Mouse (Mus musculus) gastrocnemius, postnatal 10 days (tissue): Measurements from ENCODE around the gene Cep131. TPM values are rescaled to one million over a fixed set of nuclear protein-coding genes. Genes with fewer than 3 reads are reported as not detected.

Experiments
- DNase-seq: peaks from one replicate; pipeline ENCODE4 v3.0.0; 2021; ENCODE audit warnings: mixed read lengths
- microRNA-seq, 2 experiments: library from miRNA; unstranded; fragments of <30 nt; microRNA quantifications; one replicate each; pipeline ENCODE4 v1.2.0; 2021
- total RNA-seq, 2 experiments: library from RNA; stranded (reverse); gene quantifications; 2 replicates each; pipeline ENCODE4 v1.2.3; 2021

Gene Cep131
- total RNA-seq, 2 experiments from 2014 or later, result 9.9 to 11.4 TPM

DNA sequence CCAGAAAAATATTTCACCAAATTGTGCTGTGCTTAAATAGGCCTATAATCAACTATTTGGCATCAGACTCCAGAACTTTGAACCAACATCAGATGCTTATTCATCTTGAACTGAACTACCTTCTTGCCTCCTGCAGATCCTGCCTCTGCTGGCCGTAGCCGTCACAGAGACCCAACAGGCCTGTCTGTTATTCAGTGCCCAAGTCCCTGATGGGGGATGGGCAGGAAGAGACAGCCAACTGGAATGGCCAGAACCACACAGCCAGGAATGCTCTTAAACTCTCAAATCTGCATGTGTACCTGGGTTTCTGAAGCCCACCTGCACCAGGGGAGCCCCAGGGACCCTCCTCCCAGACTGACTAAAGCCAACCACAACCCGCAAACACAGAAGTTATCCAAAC lies 59.7 kb downstream of the Cep131 start:
- no peak for DNase-seq

DNA sequence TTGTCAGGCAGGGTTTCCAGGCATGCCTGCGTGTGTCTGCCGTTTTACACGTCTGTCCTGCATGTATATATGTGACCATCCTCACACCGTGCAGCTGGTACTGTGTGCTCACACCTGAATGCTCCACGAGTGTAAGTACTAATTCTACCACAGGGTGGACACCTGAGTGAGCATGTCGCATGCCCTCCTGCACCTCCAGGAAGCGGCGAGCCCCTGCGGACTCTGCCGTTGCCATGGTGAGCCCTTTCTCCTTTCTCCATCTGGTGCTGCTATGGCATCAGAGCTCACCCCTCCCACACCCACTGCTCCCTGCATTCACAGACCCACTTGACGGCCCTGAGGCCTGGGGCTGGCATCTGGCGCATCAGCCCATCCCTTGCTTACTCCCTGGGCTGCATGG lies 63.8 kb downstream of the Cep131 start:
- no peak for DNase-seq

DNA sequence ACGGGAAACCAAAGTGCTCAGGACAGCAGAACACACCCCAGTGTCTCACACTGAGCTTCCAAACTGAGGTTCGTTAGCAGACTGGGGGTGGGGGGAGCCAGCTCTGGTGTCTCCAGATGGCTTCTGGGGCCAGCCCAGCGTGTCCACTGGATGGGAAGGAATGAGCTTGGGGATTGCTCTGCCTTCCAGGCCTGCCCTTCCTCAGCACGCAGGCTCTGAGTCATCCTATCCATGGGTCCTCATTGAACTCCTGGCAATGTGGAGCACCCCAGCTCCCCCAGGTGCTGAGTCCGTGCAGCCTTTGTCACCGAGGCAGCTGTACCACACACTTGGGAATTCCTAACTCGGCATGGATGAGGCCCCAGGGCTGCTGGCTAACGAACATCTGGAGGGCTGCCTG lies 64.4 kb downstream of the Cep131 start:
- no peak for DNase-seq

DNA sequence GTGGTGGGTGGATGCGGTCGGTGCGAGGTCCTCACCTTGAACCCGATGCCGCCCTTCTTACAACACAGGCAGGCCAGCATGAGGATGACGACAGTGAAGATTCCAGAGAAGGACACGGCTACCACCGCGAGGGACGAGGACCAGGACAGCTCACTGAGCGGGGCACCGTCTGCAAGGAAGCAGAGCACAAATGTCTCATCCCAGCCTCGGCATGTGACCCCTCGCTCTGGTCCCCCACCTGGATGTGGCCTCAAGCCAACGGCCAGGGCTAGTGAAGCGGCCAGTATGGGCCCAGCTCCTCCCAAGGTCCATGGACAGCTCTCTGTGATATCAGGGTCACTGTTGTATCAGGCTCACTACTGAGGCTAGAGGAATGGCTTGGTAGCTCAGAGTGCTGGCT lies 65.3 kb downstream of the Cep131 start:
- no peak for DNase-seq

DNA sequence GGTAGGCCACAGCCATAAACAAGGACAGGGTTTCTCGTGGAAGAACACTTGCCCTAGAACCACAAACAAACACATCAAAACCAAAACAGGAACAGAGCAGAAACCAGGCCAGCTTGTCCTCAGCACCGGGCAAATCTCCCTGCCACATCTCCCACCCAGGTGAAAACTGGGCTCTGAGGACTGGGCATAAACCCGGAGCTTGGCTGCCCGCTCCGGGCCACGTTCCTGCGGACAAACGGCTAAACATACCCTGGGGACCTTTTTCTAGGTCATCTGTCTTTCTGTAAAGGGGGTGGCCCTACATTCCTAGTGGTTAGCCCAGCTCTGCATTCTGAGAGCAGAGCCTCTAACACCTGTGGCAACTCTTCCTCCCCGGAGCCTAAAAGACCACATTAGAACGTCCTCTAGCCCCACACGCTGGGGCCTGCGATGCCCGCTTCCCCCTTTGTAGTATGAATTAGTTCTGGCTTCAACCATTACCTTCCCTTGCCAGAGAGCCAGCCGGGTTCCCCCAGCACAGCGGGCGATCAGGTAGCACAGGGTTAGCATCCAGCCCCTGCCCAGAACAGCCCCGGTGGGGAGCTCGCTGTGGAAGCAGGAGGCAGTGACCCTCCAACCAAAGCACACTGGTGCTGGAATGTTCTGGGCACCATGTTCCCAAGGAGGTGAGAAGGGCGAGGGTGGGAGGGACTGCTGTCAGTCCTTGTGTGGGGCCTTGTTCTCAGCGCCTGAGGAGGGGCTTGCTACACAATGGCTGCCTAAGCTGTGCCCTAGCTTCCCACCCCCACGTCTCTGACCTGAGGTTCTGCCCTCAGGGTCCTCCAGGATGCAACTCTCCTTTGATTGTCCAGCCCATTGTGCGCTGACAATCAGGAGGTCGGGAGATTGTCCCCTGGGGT lies 66.8 kb downstream of the Cep131 start:
- no peak for DNase-seq

DNA sequence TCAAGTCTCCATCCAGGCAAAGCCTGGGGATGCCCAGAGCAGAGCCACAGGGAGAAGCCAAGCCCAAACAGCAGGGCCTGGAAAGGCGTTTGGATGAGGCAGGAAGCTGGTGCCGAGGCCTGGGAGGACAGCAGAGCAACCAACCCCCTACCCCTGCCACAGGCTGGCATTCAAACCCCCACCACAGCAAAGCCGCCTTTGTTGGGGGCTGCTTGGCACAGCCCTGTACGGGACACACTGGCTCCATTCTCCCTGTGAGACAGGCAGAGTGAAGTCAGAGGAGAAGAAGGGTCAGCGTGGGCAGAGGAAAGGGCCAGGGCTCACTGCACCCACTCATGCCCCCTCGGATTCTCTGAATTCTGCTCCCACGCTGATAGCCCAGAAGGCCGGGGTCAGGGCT lies 69.6 kb downstream of the Cep131 start:
- no peak for DNase-seq

DNA sequence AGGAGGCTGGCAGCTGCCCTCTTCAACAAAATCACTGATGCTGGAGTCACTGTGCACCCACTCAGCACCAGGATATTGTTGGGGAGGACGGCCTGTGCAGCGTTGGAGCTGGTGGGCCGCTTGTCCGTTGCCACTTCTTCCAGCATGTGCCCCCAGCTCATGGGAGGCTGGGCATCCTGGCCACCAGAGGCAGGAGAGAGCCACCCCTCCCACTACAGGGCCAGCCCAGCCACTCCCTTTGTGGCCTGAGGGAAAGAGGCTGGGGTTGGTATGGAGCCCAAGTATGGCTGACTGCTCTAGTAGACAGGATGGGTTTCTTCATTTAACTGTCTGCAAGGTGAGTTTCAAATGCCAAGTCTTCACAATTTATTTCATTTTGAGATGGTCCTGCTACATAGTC lies 71.9 kb downstream of the Cep131 start:
- no peak for DNase-seq

Small RNAs within 50 kb of the gene (microRNA-seq; reads per million reads assigned to microRNA genes)
- gene Gm25948 (0 reads per million in 2 experiments), gene Mir3065 (0 reads per million in 2 experiments), gene Mir338 (0 reads per million in 2 experiments)

Other genes with a start within 250 kb of the Cep131 start
- 10 to 100 TPM; 30.8 to 33.5 TPM for gene Chmp6, start 173.4 kb downstream of the Cep131 start, total RNA-seq
- 1 to 10 TPM; 4.1 to 6.3 TPM for gene Baiap2, start 144.1 kb downstream of the Cep131 start, total RNA-seq
- gene Aatk, start 39.7 kb downstream of the Cep131 start, total RNA-seq, result 10 to 100 TPM; 18.5 to 20.5 TPM
- gene Tepsin, start 11.9 kb upstream of the Cep131 start, total RNA-seq, result 1 to 10 TPM; 5.2 to 6.3 TPM
- 10 to 100 TPM; 40.9 to 44.2 TPM for gene Ndufaf8, start 12.1 kb upstream of the Cep131 start, total RNA-seq
- gene Slc38a10, start 64.5 kb upstream of the Cep131 start, total RNA-seq, result 10 to 100 TPM; 66.0 to 82.7 TPM
- 10 to 100 TPM in 1 of 2 experiments, 1 to 10 TPM in 1; 6.4 to 10.5 TPM for gene Bahcc1, start 146.1 kb upstream of the Cep131 start, total RNA-seq